Mouse (Mus musculus): Measurements from ENCODE around the gene Utrn.

Utrn gene

GRCm38 (mm10) chr10:12424944-12425343 lies 444.2 kb downstream of the Utrn start:
- no peak for DNase-seq (ENCODE audit: low spot score in 2 of 2)

GRCm38 (mm10) chr10:12423994-12424725 lies 445.0 kb downstream of the Utrn start:
- no peak for DNase-seq (ENCODE audit: low spot score in 2 of 2)

- DNase-seq (ENCODE audit: low spot score in 2 of 2): no peak
Observed at GRCm38 (mm10) chr10:12414967-12415366, 454.2 kb downstream of the Utrn start.

GRCm38 (mm10) chr10:12406338-12407110 lies 462.6 kb downstream of the Utrn start:
- no peak for DNase-seq (ENCODE audit: low spot score in 2 of 2)

- no peak for DNase-seq (ENCODE audit: low spot score in 2 of 2)
Observed at GRCm38 (mm10) chr10:12399450-12399849, 469.7 kb downstream of the Utrn start.

GRCm38 (mm10) chr10:12380139-12380538 lies 489.0 kb downstream of the Utrn start:
- no peak for DNase-seq (ENCODE audit: low spot score in 2 of 2)

GRCm38 (mm10) chr10:12379123-12379522 lies 490.0 kb downstream of the Utrn start:
- DNase-seq (ENCODE audit: low spot score in 2 of 2): no peak

- no peak for DNase-seq (ENCODE audit: low spot score in 2 of 2)
Observed at GRCm38 (mm10) chr10:12377727-12378126, 491.4 kb downstream of the Utrn start.

- no peak for DNase-seq (ENCODE audit: low spot score in 2 of 2)
Observed at GRCm38 (mm10) chr10:12376015-12376414, 493.1 kb downstream of the Utrn start.

GRCm38 (mm10) chr10:12374741-12375140 lies 494.4 kb downstream of the Utrn start:
- no peak for DNase-seq (ENCODE audit: low spot score in 2 of 2)

- DNase-seq (ENCODE audit: low spot score in 2 of 2): no peak
Observed at GRCm38 (mm10) chr10:12354556-12354955, 514.6 kb downstream of the Utrn start.

GRCm38 (mm10) chr10:12354106-12354505 lies 515.1 kb downstream of the Utrn start:
- no peak for DNase-seq (ENCODE audit: low spot score in 2 of 2)

- no peak for DNase-seq (ENCODE audit: low spot score in 2 of 2)
Observed at GRCm38 (mm10) chr10:12339704-12340558, 529.2 kb downstream of the Utrn start.

- DNase-seq (ENCODE audit: low spot score in 2 of 2): no peak
Observed at GRCm38 (mm10) chr10:12339005-12339703, 530.0 kb downstream of the Utrn start.
